Mouse (Mus musculus): ENCODE measurements at regions not wholly inside any gene's neighbourhood (a gene's known extent, or its start where the extent isn't known, plus 50 kb on each side); places are given as distances from the start of the nearest gene placed in this dataset.

GRCm38 (mm10) chr2:146593291-146593690 lies 81.1 kb upstream of the Ralgapa2 start:
- no peaks in the 10 kb centered on the region for H3K27me3 ChIP-seq (replicated peaks)
- no peaks in the 10 kb centered on the region for H3K9me3 ChIP-seq
- no peak overlapping the region for H3K9ac ChIP-seq
- ATAC-seq (ENCODE audit: insufficient read depth, low FRiP score, low read depth): no peak
- H3K36me3 ChIP-seq: no peaks in the 10 kb centered on the region
- no peak overlapping the region for H3K27ac ChIP-seq
- H3K4me3 ChIP-seq (replicated peaks): no peak overlapping the region
- 80% methylated on average over 2 of the region's 2 CpGs for WGBS
- H3K4me1 ChIP-seq: no peaks in the 10 kb centered on the region
- H3K4me2 ChIP-seq: no peak overlapping the region

GRCm38 (mm10) chr2:146594212-146594611 lies 82.1 kb upstream of the Ralgapa2 start:
- no peaks in the 10 kb centered on the region for H3K36me3 ChIP-seq

GRCm38 (mm10) chr2:146595673-146596072 lies 83.5 kb upstream of the Ralgapa2 start:
- H3K4me2 ChIP-seq: no peak overlapping the region
- no peak overlapping the region for H3K9ac ChIP-seq
- H3K27ac ChIP-seq: no peak overlapping the region
- WGBS: 80% methylated on average over 2 of the region's 2 CpGs
- no peaks in the 10 kb centered on the region for H3K4me1 ChIP-seq
- no peak overlapping the region for H3K4me3 ChIP-seq (replicated peaks)
- no peak for ATAC-seq (ENCODE audit: insufficient read depth, low FRiP score, low read depth)
- H3K36me3 ChIP-seq: no peaks in the 10 kb centered on the region
- no peaks in the 10 kb centered on the region for H3K27me3 ChIP-seq (replicated peaks)
- H3K9me3 ChIP-seq: no peaks in the 10 kb centered on the region

More at GRCm38 (mm10) chr2:146594212-146594611, 82.1 kb upstream of the Ralgapa2 start:
- Histone ChIP-seq H3K9me3 (no peaks in the 10 kb centered on the region), H3K9ac (no peak overlapping the region), H3K4me1 (no peaks in the 10 kb centered on the region), H3K4me3 (replicated peaks) (no peak overlapping the region), H3K4me2 (no peak overlapping the region), H3K27me3 (replicated peaks) (no peaks in the 10 kb centered on the region), H3K27ac (no peak overlapping the region)
- WGBS: 79% methylated on average over 4 of the region's 4 CpGs
- ATAC-seq (ENCODE audit: insufficient read depth, low FRiP score, low read depth): no peak

- Histone ChIP-seq H3K27me3 (replicated peaks) (no peaks in the 10 kb centered on the region), H3K4me1 (no peaks in the 10 kb centered on the region), H3K4me2 (no peak overlapping the region), H3K27ac (no peak overlapping the region), H3K9me3 (no peaks in the 10 kb centered on the region), H3K9ac (no peak overlapping the region), H3K4me3 (replicated peaks) (no peak overlapping the region), H3K36me3 (no peaks in the 10 kb centered on the region)
- no peak for ATAC-seq (ENCODE audit: insufficient read depth, low FRiP score, low read depth)
Measured at GRCm38 (mm10) chr2:146606170-146606569, 94.0 kb upstream of the Ralgapa2 start.

- H3K27me3 ChIP-seq (replicated peaks): no peaks in the 10 kb centered on the region
- H3K4me1 ChIP-seq: no peaks in the 10 kb centered on the region
- 98% methylated on average over 2 of the region's 2 CpGs for WGBS
- no peak overlapping the region for H3K4me3 ChIP-seq (replicated peaks)
- ATAC-seq (ENCODE audit: insufficient read depth, low FRiP score, low read depth): no peak
- H3K9ac ChIP-seq: no peak overlapping the region
- no peak overlapping the region for H3K4me2 ChIP-seq
- no peak overlapping the region for H3K27ac ChIP-seq
- H3K36me3 ChIP-seq: no peaks in the 10 kb centered on the region
- no peaks in the 10 kb centered on the region for H3K9me3 ChIP-seq
Measured at GRCm38 (mm10) chr2:146610896-146611295, 98.8 kb upstream of the Ralgapa2 start.

- no peak overlapping the region for H3K4me2 ChIP-seq
- H3K9me3 ChIP-seq: no peaks in the 10 kb centered on the region
- H3K27ac ChIP-seq: no peak overlapping the region
- 35% methylated on average over 6 of the region's 6 CpGs for WGBS
- no peaks in the 10 kb centered on the region for H3K27me3 ChIP-seq (replicated peaks)
- ATAC-seq (ENCODE audit: insufficient read depth, low FRiP score, low read depth): no peak
- no peaks in the 10 kb centered on the region for H3K36me3 ChIP-seq
- H3K9ac ChIP-seq: no peak overlapping the region
- H3K4me1 ChIP-seq: no peaks in the 10 kb centered on the region
- H3K4me3 ChIP-seq (replicated peaks): no peak overlapping the region
Measured at GRCm38 (mm10) chr2:146611886-146612521, 99.9 kb upstream of the Ralgapa2 start.

GRCm38 (mm10) chr2:146612522-146613288 lies 100.6 kb upstream of the Ralgapa2 start:
- Histone ChIP-seq H3K36me3 (no peaks in the 10 kb centered on the region), H3K4me3 (replicated peaks) (0 out of 2 replicates have a peak overlapping the region, but pooled peaks have one; percentile 21), H3K4me2 (peak overlapping the region; percentile 52), H3K27ac (no peak overlapping the region), H3K27me3 (replicated peaks) (no peaks in the 10 kb centered on the region), H3K9ac (no peak overlapping the region), H3K9me3 (no peaks in the 10 kb centered on the region), H3K4me1 (no peaks in the 10 kb centered on the region)
- WGBS: 5% methylated on average over 20 of the region's 20 CpGs
- no peak for ATAC-seq (ENCODE audit: insufficient read depth, low FRiP score, low read depth)

GRCm38 (mm10) chr2:146621167-146621566 lies 109.0 kb upstream of the Ralgapa2 start:
- Histone ChIP-seq H3K9ac (no peak overlapping the region), H3K4me1 (no peaks in the 10 kb centered on the region), H3K27ac (no peak overlapping the region), H3K27me3 (replicated peaks) (no peaks in the 10 kb centered on the region), H3K4me3 (replicated peaks) (no peak overlapping the region), H3K4me2 (no peak overlapping the region), H3K36me3 (no peaks in the 10 kb centered on the region), H3K9me3 (no peaks in the 10 kb centered on the region)
- 13% methylated on average over 5 of the region's 5 CpGs for WGBS
- ATAC-seq (ENCODE audit: insufficient read depth, low FRiP score, low read depth): no peak

- no peaks in the 10 kb centered on the region for H3K36me3 ChIP-seq
- no peaks in the 10 kb centered on the region for H3K27me3 ChIP-seq (replicated peaks)
- H3K9me3 ChIP-seq: no peaks in the 10 kb centered on the region
- no peak overlapping the region for H3K9ac ChIP-seq
- H3K4me2 ChIP-seq: no peak overlapping the region
- H3K27ac ChIP-seq: no peak overlapping the region
- ATAC-seq (ENCODE audit: insufficient read depth, low FRiP score, low read depth): peak; percentile 67; the same call in 1 of the 2 replicates
- no peak overlapping the region for H3K4me3 ChIP-seq (replicated peaks)
- no peaks in the 10 kb centered on the region for H3K4me1 ChIP-seq
- 77% methylated on average over 1 of the region's 1 CpGs for WGBS
Measured at GRCm38 (mm10) chr2:146623052-146623451, 110.9 kb upstream of the Ralgapa2 start.

- 56% methylated on average over 5 of the region's 5 CpGs for WGBS
- no peaks in the 10 kb centered on the region for H3K27me3 ChIP-seq (replicated peaks)
- H3K36me3 ChIP-seq: no peaks in the 10 kb centered on the region
- H3K4me2 ChIP-seq: no peak overlapping the region
- no peaks in the 10 kb centered on the region for H3K9me3 ChIP-seq
- no peak overlapping the region for H3K27ac ChIP-seq
- no peak for ATAC-seq (ENCODE audit: insufficient read depth, low FRiP score, low read depth)
- no peaks in the 10 kb centered on the region for H3K4me1 ChIP-seq
- H3K4me3 ChIP-seq (replicated peaks): no peak overlapping the region
- H3K9ac ChIP-seq: no peak overlapping the region
Measured at GRCm38 (mm10) chr2:146624207-146624606, 112.1 kb upstream of the Ralgapa2 start.

GRCm38 (mm10) chr2:146625166-146625751 lies 113.1 kb upstream of the Ralgapa2 start:
- Histone ChIP-seq H3K4me2 (no peak overlapping the region), H3K9ac (no peak overlapping the region), H3K4me3 (replicated peaks) (no peak overlapping the region), H3K27ac (no peak overlapping the region), H3K27me3 (replicated peaks) (no peaks in the 10 kb centered on the region), H3K4me1 (no peaks in the 10 kb centered on the region), H3K36me3 (no peaks in the 10 kb centered on the region), H3K9me3 (no peaks in the 10 kb centered on the region)
- 32% methylated on average over 5 of the region's 5 CpGs for WGBS
- peak; percentile 52; the same call in 1 of the 2 replicates for ATAC-seq (ENCODE audit: insufficient read depth, low FRiP score, low read depth)

GRCm38 (mm10) chr2:146626531-146626930 lies 114.4 kb upstream of the Ralgapa2 start:
- Histone ChIP-seq H3K36me3 (no peaks in the 10 kb centered on the region), H3K27ac (no peak overlapping the region), H3K4me3 (replicated peaks) (no peak overlapping the region), H3K9ac (no peak overlapping the region), H3K4me2 (no peak overlapping the region), H3K4me1 (no peaks in the 10 kb centered on the region), H3K27me3 (replicated peaks) (no peaks in the 10 kb centered on the region), H3K9me3 (no peaks in the 10 kb centered on the region)
- no peak for ATAC-seq (ENCODE audit: insufficient read depth, low FRiP score, low read depth)
- 39% methylated on average over 1 of the region's 1 CpGs for WGBS

Measured in stomach, embryonic 15.5 days (tissue).